Mouse (Mus musculus): ENCODE measurements around the gene Scrt2.
A peak's percentile ranks its signal among the peaks of the same experiment; 100 is the strongest.

Scrt2 gene

GRCm38 (mm10) chr2:152081641-152082448 lies 516 bp downstream of the Scrt2 start:
- peak; percentile 76 to 78 for DNase-seq (ENCODE audit: low spot score in 2 of 2)

GRCm38 (mm10) chr2:152082456-152083285 lies 1.3 kb downstream of the Scrt2 start:
- peak in 1 of 2 experiments; percentile 46 for DNase-seq (ENCODE audit: low spot score in 2 of 2)

GRCm38 (mm10) chr2:152083411-152083810 lies 2.1 kb downstream of the Scrt2 start:
- peak; percentile 51 to 53 for DNase-seq (ENCODE audit: low spot score in 2 of 2)

GRCm38 (mm10) chr2:152084298-152084697 lies 3.0 kb downstream of the Scrt2 start:
- no peak for DNase-seq (ENCODE audit: low spot score in 2 of 2)

GRCm38 (mm10) chr2:152085414-152085813 lies 4.1 kb downstream of the Scrt2 start:
- DNase-seq (ENCODE audit: low spot score in 2 of 2): no peak

- DNase-seq (ENCODE audit: low spot score in 2 of 2): peak in 1 of 2 experiments; percentile 37
These were observed 5.1 kb downstream of the Scrt2 start for GRCm38 (mm10) chr2:152086451-152086850.

GRCm38 (mm10) chr2:152087111-152087510 lies 5.8 kb downstream of the Scrt2 start:
- DNase-seq (ENCODE audit: low spot score in 2 of 2): peak; percentile 39 to 55

- DNase-seq (ENCODE audit: low spot score in 2 of 2): peak; percentile 66 to 76
These were observed 7.7 kb downstream of the Scrt2 start for GRCm38 (mm10) chr2:152089078-152089477.

- DNase-seq (ENCODE audit: low spot score in 2 of 2): no peak
These were observed 8.3 kb downstream of the Scrt2 start for GRCm38 (mm10) chr2:152089581-152089980.

GRCm38 (mm10) chr2:152090486-152090885 lies 9.2 kb downstream of the Scrt2 start:
- no peak for DNase-seq (ENCODE audit: low spot score in 2 of 2)

GRCm38 (mm10) chr2:152091342-152092056 lies 10.2 kb downstream of the Scrt2 start:
- no peak for DNase-seq (ENCODE audit: low spot score in 2 of 2)

GRCm38 (mm10) chr2:152092927-152093326 lies 11.6 kb downstream of the Scrt2 start:
- no peak for DNase-seq (ENCODE audit: low spot score in 2 of 2)

GRCm38 (mm10) chr2:152093356-152093792 lies 12.0 kb downstream of the Scrt2 start:
- DNase-seq (ENCODE audit: low spot score in 2 of 2): peak; percentile 67 to 74

GRCm38 (mm10) chr2:152094856-152095545 lies 13.7 kb downstream of the Scrt2 start:
- DNase-seq (ENCODE audit: low spot score in 2 of 2): no peak

- DNase-seq (ENCODE audit: low spot score in 2 of 2): no peak
These were observed 15.6 kb downstream of the Scrt2 start for GRCm38 (mm10) chr2:152096922-152097321.

GRCm38 (mm10) chr2:152097916-152098315 lies 16.6 kb downstream of the Scrt2 start:
- no peak for DNase-seq (ENCODE audit: low spot score in 2 of 2)

GRCm38 (mm10) chr2:152099538-152099937 lies 18.2 kb downstream of the Scrt2 start:
- DNase-seq (ENCODE audit: low spot score in 2 of 2): no peak

- no peak for DNase-seq (ENCODE audit: low spot score in 2 of 2)
These were observed 20.4 kb downstream of the Scrt2 start for GRCm38 (mm10) chr2:152101761-152102160.

- peak in 1 of 2 experiments; percentile 51 for DNase-seq (ENCODE audit: low spot score in 2 of 2)
These were observed 21.0 kb downstream of the Scrt2 start for GRCm38 (mm10) chr2:152102369-152102768.

GRCm38 (mm10) chr2:152104711-152105317 lies 23.5 kb downstream of the Scrt2 start:
- peak in 1 of 2 experiments; percentile 39 for DNase-seq (ENCODE audit: low spot score in 2 of 2)
